Mouse (Mus musculus) cerebellum, postnatal 36 days (tissue): ENCODE results near the gene Spag9.

Source experiments
- DNase-seq, 2 experiments: peaks; one replicate each; pipeline ENCODE4 v3.0.0; 2021 to 2022; ENCODE audit warnings: mixed read lengths in 2 of 2

Spag9 gene

DNA sequence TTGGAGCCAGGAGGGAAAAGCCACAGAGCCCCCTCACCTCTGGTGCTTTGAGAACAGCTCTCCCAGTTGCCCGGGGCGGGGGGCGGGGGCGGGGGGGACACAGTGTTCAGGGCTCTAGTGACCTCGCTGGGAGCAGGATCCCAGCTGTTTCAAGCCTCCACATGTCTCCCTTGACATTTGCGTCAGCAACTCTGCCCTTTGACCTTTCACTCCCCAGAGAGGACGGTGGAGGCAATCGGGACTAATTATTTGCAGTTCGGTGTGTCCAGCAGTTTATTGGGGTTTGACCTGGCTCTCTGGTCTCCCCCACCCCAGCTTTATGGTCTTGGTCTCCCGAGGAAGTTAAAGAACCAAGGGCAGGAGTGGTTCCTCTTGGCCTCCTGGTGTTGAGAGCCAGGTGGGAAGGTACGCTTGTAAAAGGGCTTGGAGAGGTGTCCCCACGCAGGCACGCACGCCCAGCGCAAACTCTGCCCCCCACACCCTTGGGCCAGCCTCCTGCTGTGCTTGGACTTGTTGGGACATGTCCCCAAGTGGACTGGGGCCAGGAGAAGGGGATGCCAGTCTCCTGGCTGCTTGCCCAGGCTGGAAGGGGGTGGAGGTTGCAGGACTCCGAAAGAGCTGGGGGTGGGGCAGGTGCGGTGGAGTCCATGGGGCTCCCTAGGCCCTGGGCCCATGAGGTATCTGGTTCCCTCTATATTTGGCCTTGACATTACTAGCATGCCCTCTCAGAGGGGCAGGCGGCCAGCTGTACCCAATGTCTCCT, 138.4 kb downstream of the Spag9 start:
- peak; percentile 52 to 63 for DNase-seq

DNA sequence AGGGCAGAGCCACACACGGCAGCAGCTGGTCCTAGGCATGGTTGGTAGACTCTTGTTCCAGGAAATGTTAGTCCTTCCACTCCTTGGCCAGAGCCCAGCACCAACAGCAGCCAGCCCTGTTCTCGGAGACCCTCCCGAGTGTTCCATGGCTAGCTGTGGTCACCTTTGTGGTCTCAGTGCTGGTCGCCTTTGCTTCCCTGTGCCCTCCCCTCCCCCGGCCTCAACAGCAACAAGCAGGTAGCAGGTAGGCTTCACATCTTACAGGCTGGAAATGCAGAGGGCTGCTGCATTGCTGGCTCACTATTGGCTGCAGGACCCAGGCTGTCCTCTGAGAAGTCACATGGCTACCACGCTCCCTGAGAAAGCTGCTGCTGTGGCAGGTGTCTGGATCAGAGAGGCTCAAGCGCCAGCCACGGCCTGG, 139.7 kb downstream of the Spag9 start:
- DNase-seq: no peak

DNA sequence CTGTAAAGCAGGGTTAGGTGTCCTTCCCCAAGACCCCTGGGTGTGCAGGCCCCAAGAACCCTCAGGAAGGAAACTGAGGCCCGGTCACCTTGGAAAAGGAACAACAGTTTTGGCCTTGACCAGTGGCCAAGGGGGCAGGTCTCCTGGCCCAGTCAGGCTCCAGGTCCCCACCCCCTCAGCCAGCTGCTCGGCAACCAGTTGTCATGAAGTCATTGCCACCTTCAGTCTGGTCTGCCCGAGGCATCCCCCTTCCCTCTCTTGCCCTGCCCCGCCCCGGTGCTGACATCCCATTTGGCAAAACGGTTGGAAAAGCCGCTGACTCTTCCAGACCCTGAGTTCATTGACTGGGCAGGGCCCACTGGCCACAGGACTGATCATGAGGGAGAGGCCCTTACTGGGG, 140.8 kb downstream of the Spag9 start:
- no peak for DNase-seq

DNA sequence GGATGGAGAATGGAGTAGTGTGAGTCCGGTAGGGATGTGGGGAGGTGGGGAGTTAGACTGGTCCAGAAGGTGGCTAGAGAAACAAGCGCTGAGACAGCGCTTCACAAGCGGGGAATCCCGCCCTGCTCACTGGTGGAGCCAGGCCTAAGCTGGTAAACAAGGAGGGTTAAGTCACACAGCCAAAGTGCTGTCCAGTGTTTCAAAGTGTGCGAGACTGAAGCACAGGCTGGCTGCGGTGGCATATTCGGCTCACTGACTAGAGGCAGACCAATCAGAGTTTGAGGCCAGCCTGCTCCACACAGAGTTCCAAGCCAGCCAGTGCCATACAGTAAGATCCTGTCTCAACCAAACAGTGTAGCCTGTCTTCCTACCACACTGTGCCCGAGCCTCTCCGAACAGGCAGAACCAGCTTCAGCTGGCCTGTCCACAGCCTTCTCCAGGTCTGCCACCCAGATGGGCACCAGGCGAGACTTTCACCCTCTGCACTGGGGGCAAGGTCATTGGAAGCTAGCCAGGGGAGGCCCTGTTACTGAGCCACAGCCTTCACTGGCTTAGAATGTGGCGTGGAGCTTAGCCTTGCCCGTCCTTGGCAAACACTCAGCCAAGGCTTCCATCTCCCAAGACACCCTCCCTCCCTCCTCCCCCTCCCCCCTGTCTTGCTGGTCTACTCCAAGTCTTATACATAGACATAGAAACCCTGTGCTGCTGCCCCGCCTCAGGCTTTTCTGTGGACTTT, 141.6 kb downstream of the Spag9 start:
- no peak for DNase-seq

DNA sequence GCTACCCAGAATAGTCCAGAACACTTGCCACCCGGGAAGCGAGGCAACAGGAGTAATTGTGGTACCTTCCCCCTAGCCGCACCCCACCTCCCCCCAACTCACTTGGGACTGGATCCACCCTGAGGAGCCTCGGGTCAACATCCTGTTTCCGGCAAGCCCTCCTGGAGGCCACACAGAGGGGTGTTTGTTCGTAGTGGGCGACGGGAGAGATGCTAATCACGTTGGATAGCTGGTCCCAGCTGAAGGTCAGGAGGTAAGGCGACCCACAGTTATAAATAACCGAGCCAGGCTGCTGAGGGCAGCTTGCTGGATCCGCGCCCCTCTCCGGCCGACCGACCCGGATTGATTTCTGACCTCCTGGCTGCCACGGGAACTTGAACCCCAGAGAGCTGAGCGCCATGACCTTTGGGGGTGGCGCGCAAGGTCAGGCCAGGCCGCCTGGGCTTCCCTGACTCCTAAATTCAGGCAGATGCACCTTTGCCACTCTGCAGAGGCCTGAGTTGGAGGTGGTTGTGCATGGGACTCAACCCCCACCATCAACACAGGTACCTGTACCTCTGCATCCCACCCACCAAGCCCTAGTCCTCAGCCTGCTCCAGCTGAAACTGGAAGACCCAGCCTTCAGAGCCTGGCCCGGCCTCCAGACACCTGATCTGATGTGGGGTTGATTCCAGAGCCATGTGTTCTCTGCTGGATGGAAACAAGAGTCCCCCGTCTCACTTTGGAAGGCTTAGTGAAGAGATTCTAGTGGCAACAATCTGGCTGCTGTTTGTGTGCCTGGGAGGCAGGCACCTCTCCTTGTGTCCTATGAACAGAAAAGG, 142.7 kb downstream of the Spag9 start:
- no peak for DNase-seq

DNA sequence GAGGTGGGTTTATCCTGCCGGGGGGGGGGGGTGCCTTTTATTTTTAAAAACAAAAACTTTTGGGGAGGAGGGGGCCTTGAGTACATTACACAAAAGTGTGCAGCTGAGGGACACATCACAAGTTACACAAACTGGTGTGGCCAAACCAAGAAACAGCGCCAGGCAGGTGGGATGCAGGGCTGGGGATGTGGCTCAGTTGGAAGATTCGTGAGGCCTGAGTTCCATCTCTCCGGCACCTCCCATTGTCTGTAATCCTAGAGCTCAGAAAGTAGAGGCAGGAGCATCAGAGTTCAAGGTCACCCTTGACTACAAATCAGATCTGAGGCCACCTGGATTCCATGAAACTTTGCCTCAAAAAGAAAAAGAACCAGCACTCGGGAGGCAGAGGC, 143.3 kb downstream of the Spag9 start:
- no peak for DNase-seq

DNA sequence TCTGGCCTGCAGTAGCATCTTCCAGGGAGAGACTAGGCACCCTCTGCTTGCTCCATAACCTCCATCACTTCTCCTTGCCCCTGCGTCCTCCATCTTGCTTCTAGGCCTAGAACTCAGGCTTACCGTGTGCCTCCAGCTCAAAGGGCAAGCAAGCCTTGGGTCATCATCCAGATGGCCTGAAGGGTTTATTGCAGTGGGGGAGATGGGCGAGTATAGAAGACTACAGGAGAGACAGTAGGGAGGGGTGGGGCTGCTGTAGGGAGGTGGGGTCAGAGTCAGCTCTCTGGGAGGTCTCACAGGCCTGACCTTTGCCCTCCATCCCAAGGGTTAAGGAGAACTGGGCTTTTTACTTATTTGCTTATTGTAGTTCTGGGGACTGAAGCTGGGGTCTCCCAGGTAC, 144.6 kb downstream of the Spag9 start:
- no peak for DNase-seq

DNA sequence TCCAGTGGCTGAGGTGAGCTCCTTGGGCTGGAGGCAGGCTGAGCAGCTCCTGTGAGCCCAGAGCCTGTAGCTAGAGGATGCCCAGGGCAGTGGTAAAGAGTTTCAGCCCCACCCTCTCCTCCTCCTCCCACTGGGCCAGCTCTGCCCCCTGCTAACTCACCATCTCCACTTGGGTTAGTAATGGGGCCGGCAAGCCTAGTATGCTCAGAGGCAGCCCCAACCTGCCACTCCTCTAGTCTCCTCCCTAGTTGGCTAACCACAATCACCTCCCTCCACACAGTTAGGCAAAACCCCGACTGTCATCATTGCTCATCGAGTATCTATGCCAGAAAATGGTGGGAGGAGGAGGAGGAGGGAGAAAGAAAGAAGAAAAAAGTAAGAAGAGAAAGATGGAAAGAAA, 145.7 kb downstream of the Spag9 start:
- DNase-seq: no peak

DNA sequence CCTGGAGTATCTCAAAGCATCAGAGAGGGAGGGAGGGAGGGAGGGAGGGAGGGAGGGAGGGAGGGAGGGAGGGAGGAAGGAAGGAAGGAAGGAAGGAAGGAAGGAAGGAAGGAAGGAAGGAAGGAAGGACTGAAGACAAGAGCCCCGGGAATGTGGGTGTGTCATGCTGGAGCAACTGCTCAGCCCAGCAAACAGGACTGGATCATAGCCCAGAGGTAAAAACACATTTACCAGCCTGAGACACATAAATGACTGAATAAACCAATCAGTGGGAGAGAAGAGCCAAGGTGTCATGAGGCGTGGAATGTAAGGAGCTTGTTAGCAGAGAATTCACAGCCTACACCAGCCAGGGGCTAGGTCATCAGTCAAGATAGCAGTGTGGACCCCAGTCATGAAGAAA, 147.4 kb downstream of the Spag9 start:
- DNase-seq: no peak

DNA sequence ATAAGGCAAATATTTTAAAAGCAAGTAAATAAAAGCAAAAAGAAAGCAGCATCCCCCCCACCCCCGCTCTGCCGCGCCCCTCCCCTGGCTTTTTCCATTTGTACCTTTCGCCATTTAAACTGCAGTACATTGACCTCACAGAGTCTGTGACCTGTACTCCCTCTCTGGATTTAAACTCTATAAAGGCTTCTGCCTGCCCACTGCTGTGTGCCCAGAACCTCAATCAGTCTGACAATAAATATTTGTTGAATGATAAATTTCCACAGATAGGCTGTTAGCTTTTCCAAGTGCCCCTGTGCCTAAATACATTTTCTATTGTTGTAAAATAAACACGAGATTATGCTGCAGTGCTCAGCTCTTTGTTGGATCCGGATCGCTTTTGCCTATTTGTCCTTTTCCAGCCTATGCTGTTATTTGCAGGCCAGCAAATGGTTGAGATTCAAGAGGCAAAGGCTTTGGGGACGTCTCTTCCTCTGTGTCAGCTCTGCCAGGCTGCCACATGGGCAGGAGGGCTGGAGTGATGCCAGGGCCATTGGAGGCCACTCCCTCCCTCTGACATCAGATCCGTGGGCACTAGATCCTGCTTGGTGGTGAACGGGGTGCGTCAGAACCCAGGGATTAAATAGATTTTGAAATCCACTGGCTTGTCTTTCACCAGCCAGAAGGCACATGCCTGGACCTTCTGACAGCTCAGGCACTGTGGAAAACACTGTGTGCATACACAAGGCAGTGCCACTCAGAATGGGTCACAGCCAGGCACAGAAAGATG, 149.1 kb downstream of the Spag9 start:
- peak; percentile 98 to 99 for DNase-seq

DNA sequence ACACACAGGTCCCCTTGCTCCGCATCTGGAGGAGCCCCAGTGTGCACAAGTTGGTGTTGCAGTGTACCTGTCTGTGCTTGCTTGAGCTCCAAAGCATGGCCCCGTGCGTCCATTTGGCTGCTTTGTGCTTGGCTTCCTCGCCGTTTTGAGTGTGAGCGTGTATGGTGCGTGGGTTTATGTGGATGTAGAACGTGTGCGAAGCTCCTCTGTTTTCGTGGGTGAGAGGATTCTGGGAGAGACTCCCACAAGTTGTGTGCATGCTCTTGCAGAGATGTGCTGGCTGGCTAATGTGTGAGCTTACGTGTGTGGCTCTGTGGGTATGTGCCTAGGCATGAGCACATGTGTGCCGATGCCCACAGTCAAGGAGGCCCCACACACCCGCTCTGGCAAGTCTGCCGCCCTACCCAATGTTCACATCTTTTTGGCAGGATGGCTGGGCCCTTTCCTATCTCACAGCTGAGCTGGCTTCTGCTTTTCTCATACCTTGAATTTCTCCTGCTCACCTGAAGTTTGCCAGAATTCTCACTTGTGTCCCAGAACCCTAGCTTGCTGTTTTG, 150.2 kb downstream of the Spag9 start:
- DNase-seq: no peak

DNA sequence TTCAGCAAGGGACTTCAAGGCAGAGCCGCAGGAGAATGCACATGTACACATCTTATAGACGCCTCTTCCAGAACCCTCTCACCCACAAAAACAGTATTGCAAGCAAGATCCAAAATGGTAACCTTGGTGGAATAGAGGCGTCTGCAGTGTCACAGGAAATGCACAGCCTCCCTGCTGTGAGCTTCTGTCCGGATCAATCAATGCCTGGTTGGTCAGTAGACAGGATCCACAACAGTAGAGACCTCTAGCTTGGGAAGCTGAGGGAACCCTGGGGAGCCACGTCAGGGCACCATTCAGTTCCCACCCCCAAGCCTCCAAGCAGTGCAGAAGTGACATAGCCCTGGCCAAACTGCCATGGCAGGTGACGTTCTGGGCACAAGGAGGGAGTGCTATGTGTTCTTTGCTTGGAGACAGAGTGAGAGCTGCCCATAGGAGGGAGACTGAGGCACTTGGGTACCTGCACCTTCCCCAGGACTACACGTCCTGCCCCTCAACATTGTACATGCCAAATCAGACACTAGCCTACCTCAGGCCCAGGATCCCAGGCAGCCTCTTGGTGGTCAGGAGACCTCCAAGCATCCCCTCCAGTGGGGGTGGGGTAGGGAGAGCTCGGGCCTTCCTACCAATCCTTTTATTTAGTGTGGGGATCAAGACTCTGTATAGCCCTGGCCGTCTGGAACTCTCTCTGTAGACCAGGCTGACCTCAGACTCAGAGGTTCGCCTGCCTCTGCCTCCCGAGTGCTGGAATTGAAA, 151.0 kb downstream of the Spag9 start:
- DNase-seq: no peak

DNA sequence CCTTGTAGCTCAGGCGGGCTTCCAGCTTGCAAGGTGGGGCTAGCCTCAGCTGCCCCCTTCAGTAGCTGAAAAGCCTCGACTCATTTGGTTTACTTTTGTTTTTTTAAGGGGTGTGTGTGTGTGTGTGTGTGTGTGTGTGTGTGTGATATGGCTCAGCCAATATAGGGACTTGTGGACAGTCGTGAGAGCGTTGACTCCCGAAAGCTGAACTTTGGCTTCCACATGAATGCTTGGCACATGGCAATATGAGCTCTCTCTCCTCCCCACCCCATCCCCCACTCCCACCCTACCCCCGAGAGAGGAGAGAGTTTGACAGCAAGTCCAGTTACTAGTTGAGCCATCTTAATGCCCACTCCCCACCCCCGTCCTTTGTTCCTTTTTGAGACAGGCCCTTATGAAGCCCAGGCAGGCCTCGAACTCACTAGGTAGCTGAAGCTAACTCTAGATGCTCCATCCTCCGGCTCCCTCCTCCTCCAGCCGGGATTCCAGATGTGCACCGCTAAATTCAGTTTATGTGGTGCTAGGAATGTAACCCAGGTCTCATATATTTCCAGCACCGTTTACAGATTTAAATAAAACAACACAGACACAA, 152.3 kb downstream of the Spag9 start:
- no peak for DNase-seq

DNA sequence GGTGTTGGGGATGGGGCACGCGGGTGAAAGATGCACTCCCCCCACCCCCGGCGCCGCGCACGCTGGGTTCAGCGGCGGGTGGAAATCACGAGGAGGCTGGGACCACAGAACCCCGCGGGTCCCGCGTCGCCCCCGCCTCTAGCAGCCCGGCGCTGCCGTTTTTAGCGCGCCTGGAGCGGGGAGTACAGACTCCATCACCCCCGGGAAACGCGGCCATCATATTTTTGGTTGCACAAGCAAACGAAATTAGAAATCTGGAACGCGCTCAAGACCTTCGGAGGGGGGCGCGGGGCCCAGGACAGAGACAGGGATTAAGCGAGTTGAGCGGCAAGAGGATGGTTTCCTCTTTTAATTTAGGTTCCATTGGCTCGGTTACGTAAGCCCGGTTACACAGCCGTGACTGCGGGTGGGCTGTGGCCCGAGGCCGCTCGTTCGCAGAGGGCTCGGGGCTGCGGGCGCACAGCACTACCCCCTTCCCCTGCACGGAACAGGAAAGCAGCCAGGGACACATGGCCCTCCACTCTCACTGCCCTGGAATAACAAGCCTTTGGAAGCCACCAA, 153.1 kb downstream of the Spag9 start:
- peak; percentile 79 to 81 for DNase-seq

DNA sequence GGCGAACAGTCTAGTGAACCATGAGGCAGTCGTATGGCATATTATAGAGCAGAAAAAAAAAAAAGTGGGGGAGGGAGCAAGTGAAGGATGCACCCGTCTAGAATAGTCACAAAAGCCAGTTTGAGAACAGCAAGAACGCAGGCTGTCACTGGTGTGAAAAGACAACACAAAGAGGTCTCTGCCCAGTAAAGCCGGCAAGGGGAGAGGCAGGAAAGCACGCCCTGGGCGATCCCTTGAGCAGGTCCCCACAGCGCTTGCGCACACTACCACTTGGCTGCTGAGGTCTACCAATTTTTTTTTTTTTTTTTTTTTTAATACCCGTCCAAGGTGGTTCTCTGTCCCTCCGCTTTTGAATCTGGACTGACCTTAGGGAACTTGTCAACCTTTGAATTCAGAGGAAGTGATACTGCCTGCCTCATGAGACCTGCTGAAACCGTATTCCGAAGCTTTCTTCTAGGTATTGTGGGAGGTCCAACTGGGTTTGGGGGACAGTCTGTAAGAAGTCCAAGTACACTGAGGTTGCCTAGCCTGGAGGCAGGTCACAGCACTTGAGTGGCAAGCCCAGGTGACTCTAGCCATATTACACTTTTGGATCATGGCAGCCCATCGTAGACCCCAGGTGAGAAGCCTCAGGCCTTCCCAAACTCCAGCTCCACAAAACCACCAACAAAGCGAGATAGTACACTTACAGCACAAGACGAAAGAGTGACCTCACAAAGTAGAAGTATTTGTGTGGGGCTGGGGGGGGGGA, 153.8 kb downstream of the Spag9 start:
- peak; percentile 73 to 77 for DNase-seq

DNA sequence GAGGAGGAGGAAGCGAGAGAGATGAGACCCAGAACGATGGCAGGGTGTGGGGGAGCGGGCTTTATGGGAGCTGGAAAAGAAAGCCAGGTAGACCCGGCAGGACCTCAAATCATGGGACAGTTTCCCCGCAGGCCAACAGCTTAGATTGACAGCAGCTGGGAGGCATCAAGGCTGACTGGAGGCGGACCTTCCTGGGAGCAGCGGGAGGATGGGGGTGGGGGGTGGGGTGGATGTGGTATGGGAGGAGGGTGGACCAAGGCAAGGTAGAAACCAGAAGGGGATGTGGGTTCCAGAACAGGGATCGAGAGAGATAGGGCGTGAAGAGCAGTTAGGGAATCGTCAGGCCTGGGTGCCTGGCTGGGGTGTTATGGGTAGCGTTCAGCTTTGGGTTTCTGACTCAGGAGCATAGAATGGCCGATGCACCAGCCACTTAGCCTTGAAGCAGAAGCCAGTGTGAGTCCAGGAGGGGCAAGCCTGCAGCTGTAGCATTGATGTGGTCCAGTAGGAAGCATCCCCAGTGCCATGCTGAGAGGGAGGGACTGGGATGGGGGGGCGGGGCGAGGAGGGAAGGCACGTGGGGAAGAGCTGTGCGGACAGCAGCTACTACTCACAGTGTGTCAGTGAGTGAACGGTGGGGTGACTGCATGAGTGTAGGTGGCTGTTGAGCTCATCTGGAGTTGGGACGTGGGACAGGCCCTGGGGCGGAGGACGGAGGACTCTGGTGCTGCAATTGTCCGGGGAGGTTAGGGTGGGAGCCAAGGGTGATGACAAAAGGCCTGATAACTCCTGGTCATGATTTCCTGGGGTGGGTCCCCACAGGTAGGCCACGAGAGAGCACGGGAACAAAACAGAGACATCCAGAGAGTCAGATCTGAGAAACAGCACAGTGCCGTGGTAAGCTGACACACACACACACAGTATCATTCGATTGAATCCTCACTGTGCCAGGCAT, 154.9 kb downstream of the Spag9 start:
- DNase-seq: no peak

DNA sequence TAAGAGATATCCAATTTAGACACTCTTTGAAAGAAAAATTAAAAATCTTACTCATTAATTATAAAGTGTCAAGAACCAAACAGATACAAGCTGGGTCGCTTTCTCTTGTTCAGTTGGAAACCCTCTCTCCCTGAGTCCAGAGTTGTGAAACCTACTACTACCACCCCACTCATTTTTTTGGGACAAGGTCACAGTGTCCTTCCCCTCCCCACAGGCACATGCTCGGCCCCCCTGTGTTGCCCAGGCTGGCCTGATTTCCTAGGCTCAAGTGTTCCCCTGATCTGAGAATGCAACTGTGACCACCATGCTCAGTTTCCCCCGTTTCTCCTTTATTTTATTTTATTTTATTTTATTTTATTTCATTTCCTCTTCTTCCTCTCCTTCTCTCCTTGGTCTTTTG, 158.3 kb downstream of the Spag9 start:
- no peak for DNase-seq

DNA sequence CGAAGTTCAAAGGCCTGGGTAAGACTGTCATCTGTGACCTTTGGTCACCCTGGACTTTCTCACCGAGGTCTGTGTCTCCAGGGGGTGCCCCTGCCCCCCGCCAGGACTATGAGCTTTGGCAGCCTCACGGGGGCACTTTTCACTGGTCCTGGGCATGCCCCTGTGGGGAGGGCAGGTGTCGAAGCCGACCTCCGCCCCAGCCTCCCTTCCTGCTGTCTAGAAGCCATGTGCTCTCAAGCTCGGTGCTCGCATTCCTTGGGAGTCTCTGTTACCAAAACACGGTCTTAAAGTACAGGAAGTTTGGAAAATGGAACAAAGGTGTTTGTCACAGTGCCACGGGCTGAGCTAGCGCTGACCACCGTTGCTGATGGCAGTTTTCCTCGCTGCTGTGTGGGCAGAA, 162.6 kb downstream of the Spag9 start:
- no peak for DNase-seq
